Mouse (Mus musculus): ENCODE data around the gene Ikzf2.

DNA sequence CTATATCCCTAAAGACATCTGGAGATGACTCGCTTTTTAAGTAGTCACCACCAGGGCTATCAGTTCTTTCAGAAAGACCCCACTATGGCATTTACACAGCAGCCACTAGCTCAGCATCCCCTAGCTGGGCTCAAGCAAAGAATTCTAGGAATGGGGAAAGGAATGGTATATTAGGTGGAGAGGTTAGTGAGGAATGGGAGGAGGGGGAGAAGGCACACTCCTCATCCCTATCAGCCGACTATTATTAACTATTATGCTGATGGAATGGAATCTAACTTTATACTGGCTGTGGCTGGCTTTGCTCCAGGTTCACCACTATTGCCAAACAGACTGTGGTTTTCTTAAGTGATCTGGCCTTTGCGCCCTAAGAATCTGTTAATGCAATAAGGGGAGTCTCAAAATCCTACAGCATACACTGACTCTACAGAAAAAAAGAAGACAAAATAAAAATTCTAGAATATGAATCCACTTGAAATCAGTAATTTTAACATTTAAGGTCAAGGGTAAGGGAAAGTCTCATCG lies 75.8 kb downstream of the Ikzf2 start:
- TF ChIP-seq CTCF (IDR thresholded peaks at IDR 0.05; ENCODE audit: insufficient read depth, low read depth, low read length) = no peak
- no peak for TF ChIP-seq POLR2A (IDR thresholded peaks at IDR 0.05; ENCODE audit: insufficient read depth, low read depth, low read length)
